Mouse (Mus musculus) hindbrain, postnatal 0 days (tissue): ENCODE results near the gene Cybrd1. TPM values are rescaled to one million over a fixed set of nuclear protein-coding genes. Genes with fewer than 3 reads are reported as not detected.

Experiments used
- ATAC-seq: fragments of 200-750 bp; cut with Nextera tagmentation; 2 replicates; pipeline ENCODE4 v1.8.0; 2017; ENCODE audit warnings: mild to moderate bottlenecking, moderate TSS enrichment, moderate library complexity
- DNase-seq: peaks from one replicate; pipeline ENCODE4 v3.0.0-alpha.2; 2015; ENCODE audit warnings: low spot score
- H3K27ac ChIP-seq: fragments of 300-500 bp; sonication (generic); 2 replicates; pipeline ENCODE4 v1.5.1; 2014; ENCODE audit warnings: mild to moderate bottlenecking
- H3K27me3 ChIP-seq: fragments of 300-500 bp; sonication (generic); 2 replicates; pipeline ENCODE4 v1.6.1; 2014; ENCODE audit warnings: low read length, mixed read lengths; ENCODE audit not compliant: insufficient read depth
- H3K36me3 ChIP-seq: fragments of 300-500 bp; sonication (generic); 2 replicates; pipeline ENCODE4 v1.6.1; 2014; ENCODE audit warnings: low read length, mixed read lengths; ENCODE audit not compliant: insufficient read depth
- H3K4me1 ChIP-seq: fragments of 300-500 bp; sonication (generic); 2 replicates; pipeline ENCODE4 v1.6.1; 2014; ENCODE audit warnings: antibody characterized with exemption, low read length, mixed read lengths; ENCODE audit not compliant: insufficient read depth
- H3K4me2 ChIP-seq: fragments of 300-500 bp; sonication (generic); 2 replicates; pipeline ENCODE4 v1.6.1; 2014; ENCODE audit warnings: low read depth, mild to moderate bottlenecking, low read length, moderate library complexity, mixed read lengths
- H3K4me3 ChIP-seq: fragments of 300-500 bp; sonication (generic); 2 replicates; pipeline ENCODE4 v1.5.1; 2014; ENCODE audit warnings: low read length
- H3K9ac ChIP-seq: fragments of 300-500 bp; sonication (generic); replicated peaks from 2 replicates; pipeline ENCODE4 v1.6.1; 2014; ENCODE audit warnings: mild to moderate bottlenecking, low read length, moderate library complexity, mixed read lengths
- H3K9me3 ChIP-seq: fragments of 300-500 bp; sonication (generic); 2 replicates; pipeline ENCODE4 v1.6.1; 2016; ENCODE audit warnings: low read length, mixed read lengths
- CTCF ChIP-seq: IDR thresholded peaks from 2 replicates; pipeline ENCODE4 v1.5.1; 2016; ENCODE audit warnings: antibody characterized with exemption, control low read depth, low read depth
- WGBS: fragments of 180-500 bp; shearing (Covaris S2); extraction: QIAGEN DNeasy Blood & Tissue Kit; methylation state at CpG from one replicate; pipeline ENCODE4 v1.1.7; 2014; 5-methylcytosine and 5-hydroxymethylcytosine counted together
- polyA plus RNA-seq: library from polyadenylated mRNA; unstranded; fragments of >200 nt; fragmentation: Nextera tagmentation; extraction: Ambion mirVana; gene quantifications from 2 replicates; pipeline ENCODE4 v1.2.1, GENCODE M21; 2015
- total RNA-seq: library from RNA; depleted of rRNA; stranded (reverse); fragments of >200 nt; gene quantifications from 2 replicates; pipeline ENCODE4 v1.2.3, GENCODE M21; 2014

Cybrd1 gene
- total and polyA plus RNA-seq, 2 experiments from 2014 or later = 4.5 to 11.3 TPM

GRCm38 (mm10) chr2:71162831-71163621 is 45.3 kb downstream of the Cybrd1 start:
- H3K27me3 ChIP-seq = no peaks in the 10 kb centered on the region
- no peaks in the 10 kb centered on the region for H3K9me3 ChIP-seq
- no peak overlapping the region for H3K27ac ChIP-seq
- H3K36me3 ChIP-seq = no peaks in the 10 kb centered on the region
- ATAC-seq (peak; percentile 43; the same call in 1 of the 2 replicates), DNase-seq (no peak)
- no peak overlapping the region for H3K4me3 ChIP-seq
- no peak overlapping the region for H3K9ac ChIP-seq
- TF ChIP-seq CTCF = no peak
- 74% methylated on average over 25 of the region's 25 CpGs for WGBS
- H3K4me2 ChIP-seq = no peak overlapping the region
- 0 out of 2 replicates have a peak, but pooled peaks cover 5% of the 10 kb centered on the region for H3K4me1 ChIP-seq

DNA sequence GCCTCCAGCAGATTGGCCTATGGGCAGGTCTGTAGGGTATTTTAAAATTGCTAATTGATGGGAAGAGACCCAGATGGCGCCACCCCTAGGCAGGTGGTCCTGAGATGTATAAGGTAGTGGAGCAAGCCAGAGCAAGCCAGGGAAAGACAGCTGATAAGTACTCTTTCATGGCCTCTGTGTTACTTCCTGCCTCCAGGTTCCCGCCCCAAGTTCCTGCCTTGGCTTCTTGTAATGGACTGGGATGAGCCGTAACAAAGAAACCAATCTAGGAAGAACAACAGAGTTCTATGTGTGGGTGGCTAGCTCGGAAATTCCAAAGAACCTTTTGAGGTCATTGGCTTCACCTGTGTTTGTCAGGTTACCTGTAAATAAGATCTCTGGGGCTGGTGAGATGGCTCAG is 49.5 kb downstream of the Cybrd1 start:
- Histone ChIP-seq H3K4me2 (no peak overlapping the region), H3K4me1 (no peaks in the 10 kb centered on the region), H3K27me3 (no peaks in the 10 kb centered on the region), H3K4me3 (no peak overlapping the region), H3K36me3 (no peaks in the 10 kb centered on the region), H3K27ac (no peak overlapping the region), H3K9me3 (no peaks in the 10 kb centered on the region), H3K9ac (no peak overlapping the region)
- ATAC-seq (no peak), DNase-seq (no peak)
- TF ChIP-seq CTCF = no peak
- WGBS = 80% methylated on average over 4 of the region's 4 CpGs

DNA sequence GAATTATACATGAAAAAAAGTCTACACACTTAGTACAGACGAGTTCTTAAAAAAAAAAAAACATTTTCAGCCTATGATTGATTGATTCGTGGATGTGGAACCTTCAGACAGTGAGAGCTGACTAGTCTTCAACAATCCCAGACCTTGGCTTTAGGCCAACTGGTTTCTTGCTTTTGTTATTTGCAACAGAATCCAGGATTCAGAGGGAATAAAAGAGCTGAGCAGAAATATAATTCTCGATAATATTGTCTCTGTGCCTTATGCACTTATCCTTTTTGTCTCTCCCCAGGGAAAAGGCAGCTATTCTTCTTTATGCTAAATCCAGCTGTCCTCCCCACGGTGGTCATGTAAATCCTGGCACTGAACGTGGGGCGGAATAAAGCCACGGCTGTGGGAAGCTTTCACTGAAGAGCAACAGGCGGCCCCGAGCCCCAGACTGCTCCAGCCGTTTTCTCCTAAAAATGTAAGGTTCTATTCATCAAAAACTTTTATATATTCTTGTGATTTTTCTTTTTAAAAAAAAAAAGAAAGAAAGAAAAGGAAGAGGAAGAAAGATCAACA is 50.8 kb downstream of the Cybrd1 start:
- no peak overlapping the region for H3K4me3 ChIP-seq
- no peaks in the 10 kb centered on the region for H3K9me3 ChIP-seq
- TF ChIP-seq CTCF = no peak
- no peaks in the 10 kb centered on the region for H3K4me1 ChIP-seq
- H3K9ac ChIP-seq = no peak overlapping the region
- H3K36me3 ChIP-seq = no peaks in the 10 kb centered on the region
- no peak overlapping the region for H3K4me2 ChIP-seq
- no peak overlapping the region; the same call in 1 of the 2 replicates for H3K27ac ChIP-seq
- ATAC-seq (no peak), DNase-seq (peak; percentile 58)
- WGBS = 21% methylated on average over 10 of the region's 10 CpGs
- H3K27me3 ChIP-seq = no peaks in the 10 kb centered on the region

- Histone ChIP-seq H3K36me3 (no peaks in the 10 kb centered on the region), H3K4me3 (no peak overlapping the region), H3K9me3 (no peaks in the 10 kb centered on the region), H3K27me3 (no peaks in the 10 kb centered on the region), H3K4me1 (no peaks in the 10 kb centered on the region), H3K27ac (no peak overlapping the region), H3K4me2 (no peak overlapping the region), H3K9ac (no peak overlapping the region)
- no peak for ATAC-seq
- no peak for TF ChIP-seq CTCF
- WGBS = 60% methylated on average over 3 of the region's 3 CpGs
- no peak for DNase-seq
Observed at GRCm38 (mm10) chr2:71173031-71173430, 55.3 kb downstream of the Cybrd1 start.

GRCm38 (mm10) chr2:71176329-71177249 is 58.9 kb downstream of the Cybrd1 start:
- Histone ChIP-seq H3K9me3 (no peaks in the 10 kb centered on the region), H3K27ac (no peak overlapping the region), H3K36me3 (no peaks in the 10 kb centered on the region), H3K4me3 (no peak overlapping the region), H3K9ac (no peak overlapping the region), H3K27me3 (no peaks in the 10 kb centered on the region), H3K4me1 (no peaks in the 10 kb centered on the region), H3K4me2 (no peak overlapping the region)
- no peak for TF ChIP-seq CTCF
- WGBS = 57% methylated on average over 9 of the region's 9 CpGs
- DNase-seq (no peak), ATAC-seq (no peak)

- H3K36me3 ChIP-seq = no peaks in the 10 kb centered on the region
- no peaks in the 10 kb centered on the region for H3K9me3 ChIP-seq
- H3K27ac ChIP-seq = no peak overlapping the region
- ATAC-seq = no peak
- DNase-seq = no peak
- no peaks in the 10 kb centered on the region for H3K27me3 ChIP-seq
- H3K4me1 ChIP-seq = no peaks in the 10 kb centered on the region
- 74% methylated on average over 1 of the region's 1 CpGs for WGBS
- no peak for TF ChIP-seq CTCF
- H3K9ac ChIP-seq = no peak overlapping the region
- no peak overlapping the region for H3K4me2 ChIP-seq
- H3K4me3 ChIP-seq = no peak overlapping the region
Observed at GRCm38 (mm10) chr2:71177250-71177615, 59.5 kb downstream of the Cybrd1 start.
